Mouse (Mus musculus): ENCODE results near the gene Gm17622.

Gene Gm17622

GRCm38 (mm10) chr13:96510635-96511034, 20.1 kb downstream of the Gm17622 start:
- DNase-seq (ENCODE audit: low spot score in 2 of 2), result peak in 1 of 2 experiments; percentile 21

- no peak for DNase-seq (ENCODE audit: low spot score in 2 of 2)
Observed at GRCm38 (mm10) chr13:96511262-96511661, 20.7 kb downstream of the Gm17622 start.

GRCm38 (mm10) chr13:96511893-96512292, 21.4 kb downstream of the Gm17622 start:
- no peak for DNase-seq (ENCODE audit: low spot score in 2 of 2)

GRCm38 (mm10) chr13:96514154-96514942, 23.8 kb downstream of the Gm17622 start:
- no peak for DNase-seq (ENCODE audit: low spot score in 2 of 2)

- no peak for DNase-seq (ENCODE audit: low spot score in 2 of 2)
Observed at GRCm38 (mm10) chr13:96516249-96516648, 25.7 kb downstream of the Gm17622 start.

- DNase-seq (ENCODE audit: low spot score in 2 of 2), result no peak
Observed at GRCm38 (mm10) chr13:96517335-96517734, 26.8 kb downstream of the Gm17622 start.

GRCm38 (mm10) chr13:96521294-96521693, 30.8 kb downstream of the Gm17622 start:
- DNase-seq (ENCODE audit: low spot score in 2 of 2), result no peak

GRCm38 (mm10) chr13:96527022-96527421, 36.5 kb downstream of the Gm17622 start:
- DNase-seq (ENCODE audit: low spot score in 2 of 2), result no peak

- DNase-seq (ENCODE audit: low spot score in 2 of 2), result no peak
Observed at GRCm38 (mm10) chr13:96527856-96528255, 37.3 kb downstream of the Gm17622 start.

GRCm38 (mm10) chr13:96528776-96529175, 38.2 kb downstream of the Gm17622 start:
- no peak for DNase-seq (ENCODE audit: low spot score in 2 of 2)

- DNase-seq (ENCODE audit: low spot score in 2 of 2), result no peak
Observed at GRCm38 (mm10) chr13:96529542-96529941, 39.0 kb downstream of the Gm17622 start.

GRCm38 (mm10) chr13:96530064-96530463, 39.5 kb downstream of the Gm17622 start:
- DNase-seq (ENCODE audit: low spot score in 2 of 2), result no peak

GRCm38 (mm10) chr13:96532176-96532575, 41.6 kb downstream of the Gm17622 start:
- no peak for DNase-seq (ENCODE audit: low spot score in 2 of 2)

GRCm38 (mm10) chr13:96533742-96534141, 43.2 kb downstream of the Gm17622 start:
- no peak for DNase-seq (ENCODE audit: low spot score in 2 of 2)

- no peak for DNase-seq (ENCODE audit: low spot score in 2 of 2)
Observed at GRCm38 (mm10) chr13:96536821-96537572, 46.5 kb downstream of the Gm17622 start.

- no peak for DNase-seq (ENCODE audit: low spot score in 2 of 2)
Observed at GRCm38 (mm10) chr13:96538103-96538502, 47.6 kb downstream of the Gm17622 start.

Data from right cerebral cortex, adult 2 months (tissue).